Mouse (Mus musculus) olfactory bulb, adult 2 months (tissue): ENCODE results near the gene Col18a1. TPM values are rescaled to one million over a fixed set of nuclear protein-coding genes. Genes with fewer than 3 reads are reported as not detected.
"Not testable (repeated sequence)": the region's sequence is repeated elsewhere in the genome, so short reads cannot be mapped to it uniquely, and the experiment has no call there.

ENCODE experiments used
- H3K27ac ChIP-seq: fragments of 200-500 bp; 2 replicates; pipeline ENCODE4 v1.5.1; 2012; ENCODE audit warnings: low read depth, low read length; ENCODE audit not compliant: insufficient read depth
- H3K4me1 ChIP-seq: fragments of 200-500 bp; 2 replicates; pipeline ENCODE4 v1.6.1; 2012; ENCODE audit warnings: low read length; ENCODE audit not compliant: control insufficient read depth, insufficient read depth
- H3K4me3 ChIP-seq: fragments of 200-500 bp; 2 replicates; pipeline ENCODE4 v1.5.1; 2012; ENCODE audit warnings: mild to moderate bottlenecking, low read depth, low read length, moderate library complexity; ENCODE audit not compliant: insufficient read depth
- CTCF ChIP-seq: fragments of 200-500 bp; IDR thresholded peaks from 2 replicates; pipeline ENCODE4 v1.5.1; 2012; ENCODE audit warnings: low read depth, mild to moderate bottlenecking, low read length, moderate library complexity; ENCODE audit not compliant: insufficient read depth
- POLR2A ChIP-seq: fragments of 200-500 bp; IDR thresholded peaks from 2 replicates; pipeline ENCODE4 v1.6.1; 2012; ENCODE audit warnings: mild to moderate bottlenecking, low read depth, low read length, moderate library complexity; ENCODE audit not compliant: insufficient read depth
- WGBS: fragments of 180-500 bp; shearing (Covaris S2); methylation state at CpG from one replicate; pipeline ENCODE4 v1.1.7; 2018; 5-methylcytosine and 5-hydroxymethylcytosine counted together
- polyA plus RNA-seq: library from polyadenylated mRNA; stranded (reverse); fragments of >200 nt; gene quantifications from 2 replicates; pipeline ENCODE4 v1.2.4, GENCODE M21; 2012; ENCODE audit warnings: low replicate concordance; ENCODE audit not compliant: missing spikeins, insufficient read depth, insufficient read length

Gene Col18a1
- polyA plus RNA-seq, 1 experiment, result not detected

DNA sequence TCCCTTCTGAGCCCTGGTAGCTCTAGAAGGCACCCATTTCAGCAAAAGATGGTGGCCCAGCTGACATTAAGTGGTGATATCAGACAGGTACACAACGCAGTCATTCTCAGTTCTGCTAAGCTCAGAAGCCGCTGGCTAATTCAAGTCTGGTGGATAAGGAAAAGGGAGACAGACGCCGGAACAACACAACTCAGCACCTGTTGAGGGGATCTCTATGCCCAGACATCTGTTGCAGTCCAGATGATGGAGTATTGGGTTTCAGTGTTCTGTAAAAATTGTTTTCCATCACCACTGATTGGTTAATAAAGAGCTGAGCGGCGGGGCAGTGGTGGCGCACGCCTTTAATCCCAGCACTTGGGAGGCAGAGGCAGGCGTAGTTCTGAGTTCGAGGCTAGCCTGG is 18.8 kb downstream of the Col18a1 start:
- no peak overlapping the region for H3K27ac ChIP-seq
- WGBS, result 98% methylated on average over 10 of the region's 10 CpGs
- peaks cover 11% of the 10 kb centered on the region for H3K4me1 ChIP-seq
- TF ChIP-seq CTCF, result no peak
- no peak for TF ChIP-seq POLR2A
- H3K4me3 ChIP-seq, result no peak overlapping the region

DNA sequence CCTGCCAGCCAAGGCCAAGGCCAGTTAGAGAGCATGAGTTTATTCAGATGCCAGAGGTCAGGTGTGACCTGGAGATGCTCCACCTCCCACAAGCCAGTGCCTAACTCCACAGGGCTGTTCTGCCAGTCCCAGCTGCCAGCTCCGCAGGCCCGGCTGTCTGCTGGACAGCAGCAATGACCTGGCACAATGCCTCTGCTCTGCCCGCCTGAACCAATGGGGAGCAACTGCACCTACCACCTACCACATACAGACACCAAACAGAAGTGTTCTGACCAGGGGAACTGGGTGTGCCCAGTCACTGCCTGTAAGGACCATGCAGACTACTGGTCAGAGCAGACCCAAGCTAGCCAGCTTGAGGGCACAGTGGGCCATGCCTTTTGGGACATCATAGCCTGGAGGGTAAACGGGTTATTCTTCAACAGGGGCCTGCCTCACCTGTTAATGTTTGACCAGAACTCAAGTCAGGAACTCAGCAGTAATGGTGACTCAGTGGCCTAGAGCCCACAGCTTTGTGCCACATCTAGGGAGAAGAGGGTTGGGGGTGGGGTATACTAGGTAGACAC is 19.4 kb downstream of the Col18a1 start:
- no peak overlapping the region for H3K4me3 ChIP-seq
- H3K4me1 ChIP-seq, result peaks cover 11% of the 10 kb centered on the region
- no peak overlapping the region for H3K27ac ChIP-seq
- TF ChIP-seq CTCF (no peak), POLR2A (no peak)
- WGBS, result 74% methylated on average over 4 of the region's 4 CpGs

DNA sequence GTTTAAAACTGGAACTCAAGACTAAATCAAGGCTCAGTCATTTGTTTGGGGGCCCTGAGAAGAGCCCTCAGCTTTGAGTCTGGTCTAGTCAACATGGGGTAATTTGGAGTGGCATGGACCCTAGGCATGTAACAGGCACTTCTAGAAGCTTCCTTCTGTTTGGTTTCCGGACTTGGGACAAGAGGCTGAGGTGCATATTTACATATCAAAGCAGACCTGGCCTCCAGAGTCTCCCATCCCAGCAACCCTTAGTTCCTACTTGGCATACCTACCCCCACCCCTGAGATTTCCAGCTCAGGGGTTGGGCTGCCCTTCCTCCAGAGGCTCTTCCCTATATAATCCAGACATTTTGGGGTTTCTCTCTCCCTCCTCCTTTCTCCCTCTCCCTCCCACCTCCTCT is 20.4 kb downstream of the Col18a1 start:
- TF ChIP-seq CTCF, result no peak
- no peak for TF ChIP-seq POLR2A
- peaks cover 3% of the 10 kb centered on the region; the same call in 1 of the 2 replicates for H3K4me1 ChIP-seq
- WGBS, result 74% methylated on average over 1 of the region's 1 CpGs
- H3K4me3 ChIP-seq, result no peak overlapping the region
- H3K27ac ChIP-seq, result no peak overlapping the region

DNA sequence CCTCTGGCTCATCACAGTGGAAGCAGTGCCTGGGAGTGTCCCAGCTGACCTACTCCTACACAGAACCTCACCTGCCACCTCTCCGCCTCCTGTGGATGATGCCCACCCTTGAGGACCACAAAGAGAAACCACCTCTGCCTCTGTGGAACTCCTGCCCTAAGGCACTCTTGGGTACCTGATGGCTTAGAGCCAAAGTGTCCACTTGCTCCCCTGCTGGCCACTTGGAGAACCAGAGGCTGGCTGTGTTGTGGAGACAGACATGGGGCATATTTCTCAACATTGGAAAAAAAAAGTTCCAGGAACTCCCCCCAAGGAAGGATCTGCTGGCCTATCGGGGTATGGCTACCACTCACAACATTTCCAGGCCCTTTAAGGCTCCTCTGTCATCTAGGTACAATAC is 22.0 kb downstream of the Col18a1 start:
- WGBS, result 100% methylated on average over 2 of the region's 2 CpGs
- Histone ChIP-seq H3K4me3 (no peak overlapping the region), H3K4me1 (no peaks in the 10 kb centered on the region), H3K27ac (no peak overlapping the region)
- TF ChIP-seq CTCF, result no peak
- no peak for TF ChIP-seq POLR2A

DNA sequence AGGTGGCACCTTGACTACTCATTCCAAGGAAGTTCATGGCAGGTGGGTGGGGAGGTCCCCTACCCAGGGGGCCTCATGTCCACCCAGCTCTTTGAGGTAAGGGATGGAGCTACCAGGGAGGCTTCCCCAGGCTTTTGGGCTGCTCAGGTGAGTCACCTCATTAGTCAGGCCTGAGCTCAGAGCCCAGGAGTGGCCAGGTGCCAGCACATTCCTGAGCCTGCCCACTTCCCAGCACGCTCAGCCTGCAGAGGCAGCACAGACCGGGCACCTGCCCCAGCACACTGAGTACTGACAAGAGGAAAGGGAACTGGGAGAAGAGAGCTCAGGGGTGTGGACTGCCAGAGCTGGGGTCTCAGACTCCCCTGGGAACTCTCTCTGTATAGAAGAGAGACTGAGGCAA is 24.0 kb downstream of the Col18a1 start:
- Histone ChIP-seq H3K4me1 (no peaks in the 10 kb centered on the region), H3K4me3 (no peak overlapping the region), H3K27ac (no peak overlapping the region)
- 87% methylated on average over 2 of the region's 2 CpGs for WGBS
- TF ChIP-seq CTCF (no peak), POLR2A (no peak)

DNA sequence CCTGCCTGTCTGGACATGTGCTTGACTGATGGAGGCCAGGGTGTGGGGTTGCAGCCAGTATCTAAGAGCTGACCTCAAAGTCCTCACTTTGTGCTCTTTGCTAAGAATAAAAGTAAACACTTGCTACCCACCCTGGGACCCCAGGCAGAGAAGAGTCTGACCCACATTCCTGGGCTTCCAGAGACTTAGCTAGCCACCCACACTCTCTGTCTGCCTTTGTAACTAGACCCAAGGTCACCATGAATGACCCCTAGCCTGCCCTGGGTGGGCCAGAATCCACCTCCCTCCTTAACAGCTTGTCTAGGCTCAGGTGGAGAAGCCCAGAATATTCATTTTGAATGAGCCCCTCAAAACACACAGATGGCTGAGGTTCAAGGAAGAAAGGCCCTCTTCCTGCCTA is 28.0 kb downstream of the Col18a1 start:
- TF ChIP-seq POLR2A (no peak), CTCF (no peak)
- Histone ChIP-seq H3K4me3 (no peak overlapping the region), H3K4me1 (no peaks in the 10 kb centered on the region), H3K27ac (no peak overlapping the region)

DNA sequence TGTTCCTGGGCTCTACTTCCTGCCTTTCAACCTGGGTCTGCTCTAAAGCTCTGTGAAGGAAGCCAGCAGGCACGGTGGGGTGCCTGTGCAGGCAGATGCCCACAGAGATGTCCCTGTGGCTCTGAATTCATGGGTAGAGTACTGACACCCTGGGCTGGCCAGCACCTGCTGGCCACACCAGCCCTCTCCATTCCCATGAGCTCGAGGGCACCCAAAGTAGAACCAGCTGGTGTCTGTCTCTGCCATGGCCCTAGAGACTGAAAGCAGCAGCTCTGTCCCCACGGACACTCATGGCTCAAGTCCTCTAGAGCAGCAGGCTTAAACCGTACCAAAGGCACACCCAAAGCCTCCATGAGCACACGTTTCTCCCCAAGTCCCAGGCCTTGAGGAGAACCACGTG is 30.1 kb downstream of the Col18a1 start:
- WGBS, result 88% methylated on average over 6 of the region's 6 CpGs
- Histone ChIP-seq H3K4me3 (no peak overlapping the region), H3K4me1 (peaks cover 3% of the 10 kb centered on the region; the same call in 1 of the 2 replicates), H3K27ac (no peak overlapping the region)
- no peak for TF ChIP-seq POLR2A
- no peak for TF ChIP-seq CTCF

DNA sequence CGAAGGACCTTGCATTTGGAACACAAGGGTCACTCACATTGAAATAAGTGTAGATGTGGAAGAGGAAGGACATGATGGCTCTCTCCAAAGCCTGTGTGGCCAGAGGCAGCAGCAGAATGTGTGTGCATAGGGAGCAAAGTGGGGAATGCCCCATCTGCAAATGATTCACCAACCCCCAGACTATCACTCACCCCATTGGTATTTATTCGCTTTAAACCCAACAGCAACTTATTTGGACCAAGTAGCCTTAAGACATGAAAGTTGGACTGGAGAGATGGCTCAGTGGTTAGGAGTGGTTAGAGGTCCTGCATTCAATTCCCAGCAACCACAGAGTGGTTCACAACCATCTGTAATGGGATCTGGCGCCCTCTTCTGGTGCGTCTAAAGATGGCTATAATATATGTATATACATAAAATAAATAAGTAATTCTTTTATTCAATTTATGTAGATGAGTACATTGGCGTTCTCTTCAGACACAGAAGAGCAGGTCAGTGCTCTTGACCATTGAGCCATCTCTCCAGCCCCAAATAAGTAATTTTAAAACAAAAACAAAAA is 31.0 kb downstream of the Col18a1 start:
- no peak overlapping the region for H3K27ac ChIP-seq
- 97% methylated on average over 5 of the region's 5 CpGs for WGBS
- H3K4me3 ChIP-seq, result no peak overlapping the region

DNA sequence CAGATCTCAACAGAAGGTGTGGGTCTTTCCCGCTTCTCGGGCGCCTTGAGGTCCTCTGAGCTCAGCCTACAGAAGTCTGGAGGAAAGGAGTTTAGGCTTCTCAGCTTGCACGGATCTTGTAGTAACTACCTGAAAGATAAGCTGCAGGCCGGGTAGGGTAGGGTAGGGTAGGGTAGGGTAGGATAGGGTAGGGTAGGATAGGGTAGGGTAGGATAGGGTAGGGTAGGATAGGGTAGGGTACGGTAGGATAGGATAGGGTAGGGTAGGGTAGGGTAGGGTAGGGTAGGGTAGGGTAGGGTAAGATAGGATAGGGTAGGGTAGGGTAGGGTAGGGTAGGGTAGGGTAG is 31.6 kb downstream of the Col18a1 start:
- not testable (repeated sequence) for H3K27ac ChIP-seq, H3K4me1 ChIP-seq, H3K4me3 ChIP-seq
- WGBS, result 90% methylated on average over 6 of the region's 6 CpGs

More for the DNA sequence above, 31.0 kb downstream of the Col18a1 start:
- H3K4me1 ChIP-seq, result peaks cover 5% of the 10 kb centered on the region; the same call in 1 of the 2 replicates
- TF ChIP-seq POLR2A (no peak), CTCF (no peak)

DNA sequence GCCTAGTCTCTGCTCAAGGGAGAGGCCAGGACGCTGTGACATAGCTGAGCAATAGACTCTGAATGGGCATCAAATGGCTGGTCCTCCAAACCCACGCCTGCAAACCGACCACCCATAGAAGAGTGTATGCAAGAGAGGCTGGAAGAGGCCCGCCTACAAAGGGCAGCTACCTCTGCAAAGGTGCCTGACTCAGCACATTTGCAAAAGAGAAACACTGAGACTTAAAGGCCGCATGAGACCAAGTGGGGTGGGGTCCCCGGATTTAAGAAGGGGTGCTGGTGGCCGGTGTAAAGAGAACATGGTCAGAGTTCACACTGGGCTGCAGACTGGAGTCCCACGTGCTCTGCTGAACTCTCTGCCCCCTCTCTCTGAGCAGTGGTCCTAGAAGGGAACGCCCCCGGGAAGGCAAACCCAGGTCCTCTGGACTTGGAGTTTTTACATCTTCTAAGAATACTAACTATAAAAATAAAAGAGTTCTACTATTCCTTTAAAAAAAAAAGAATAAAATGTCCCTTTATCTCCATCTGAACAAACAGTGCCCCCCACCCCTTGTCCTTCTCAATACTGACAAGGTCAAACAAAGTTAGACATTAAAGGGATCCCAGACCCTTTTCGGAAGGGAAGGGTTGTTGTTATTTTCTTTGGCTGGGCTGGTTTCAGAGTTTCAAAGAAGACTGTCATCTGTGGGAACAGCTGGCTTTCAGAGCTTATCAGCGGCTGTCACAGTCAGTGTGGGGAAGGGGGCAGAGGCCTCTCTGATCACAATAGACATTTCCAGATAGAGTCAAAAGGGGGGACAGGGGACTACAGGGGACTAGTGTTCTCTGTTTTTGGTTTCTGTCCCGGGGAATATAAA is 32.2 kb downstream of the Col18a1 start:
- WGBS, result 72% methylated on average over 13 of the region's 13 CpGs
- Histone ChIP-seq H3K4me1 (peaks cover 9% of the 10 kb centered on the region; the same call in 1 of the 2 replicates), H3K4me3 (no peak overlapping the region), H3K27ac (no peak overlapping the region)
- no peak for TF ChIP-seq POLR2A
- TF ChIP-seq CTCF, result no peak
